Mouse (Mus musculus) ES-Bruce4 (cell line): ENCODE data around the gene Cntn4. TPM values are rescaled to one million over a fixed set of nuclear protein-coding genes. Genes with fewer than 3 reads are reported as not detected.
"Not testable (repeated sequence)": the region's sequence is repeated elsewhere in the genome, so short reads cannot be mapped to it uniquely, and the experiment has no call there.

Experiments
- H3K27ac ChIP-seq: 2 replicates; pipeline ENCODE4 v1.5.1; 2012; ENCODE audit warnings: low read length, inconsistent platforms; ENCODE audit not compliant: insufficient read depth
- H3K27me3 ChIP-seq: 2 replicates; pipeline ENCODE4 v1.6.1; 2012; ENCODE audit warnings: mild to moderate bottlenecking, low read length, inconsistent platforms; ENCODE audit not compliant: control insufficient read depth, poor library complexity, insufficient read depth, severe bottlenecking
- H3K36me3 ChIP-seq: 2 replicates; pipeline ENCODE4 v1.6.1; 2012; ENCODE audit warnings: inconsistent platforms, mild to moderate bottlenecking, low read length, moderate library complexity; ENCODE audit not compliant: control insufficient read depth, poor library complexity, insufficient read depth, severe bottlenecking
- H3K4me1 ChIP-seq: one replicate; pipeline ENCODE4 v1.8.1; 2011; ENCODE audit warnings: low read length; ENCODE audit not compliant: control insufficient read depth, insufficient read depth
- H3K4me3 ChIP-seq: 2 replicates; pipeline ENCODE4 v1.5.1; 2011; ENCODE audit warnings: low read depth, mild to moderate bottlenecking, low read length
- H3K9ac ChIP-seq: 2 replicates; pipeline ENCODE4 v1.6.1; 2012; ENCODE audit warnings: low read depth, mild to moderate bottlenecking, inconsistent platforms; ENCODE audit not compliant: poor library complexity, severe bottlenecking
- H3K9me3 ChIP-seq: replicated peaks from 2 replicates; pipeline ENCODE4 v1.6.1; 2012; ENCODE audit warnings: mild to moderate bottlenecking, low read length, inconsistent platforms; ENCODE audit not compliant: control insufficient read depth, poor library complexity, insufficient read depth, severe bottlenecking
- CTCF ChIP-seq: IDR thresholded peaks from one replicate; pipeline ENCODE4 v1.8.1; 2011; ENCODE audit warnings: low read depth, low read length
- EP300 ChIP-seq: IDR thresholded peaks from 2 replicates; pipeline ENCODE4 v1.6.1; 2011; ENCODE audit warnings: low read depth, low read length; ENCODE audit not compliant: insufficient read depth
- POLR2A ChIP-seq: IDR thresholded peaks from one replicate; pipeline ENCODE4 v1.8.1; 2011; ENCODE audit warnings: low read length; ENCODE audit not compliant: insufficient read depth
- polyA plus RNA-seq: library from polyadenylated mRNA; stranded (reverse); fragments of >200 nt; gene quantifications from 2 replicates; pipeline ENCODE4 v1.2.4, GENCODE M21; 2011; ENCODE audit warnings: low read depth; ENCODE audit not compliant: missing spikeins, insufficient read depth, insufficient read length

Cntn4 gene
- polyA plus RNA-seq, 1 experiment: not detected

- no peaks in the 10 kb centered on the region for H3K27me3 ChIP-seq
- no peak overlapping the region for H3K9ac ChIP-seq
- no peaks in the 10 kb centered on the region for H3K4me1 ChIP-seq
- TF ChIP-seq EP300 (no peak), CTCF (no peak), POLR2A (no peak)
- no peak overlapping the region for H3K4me3 ChIP-seq
- no peaks in the 10 kb centered on the region for H3K36me3 ChIP-seq
- H3K9me3 ChIP-seq: no peaks in the 10 kb centered on the region
- no peak overlapping the region for H3K27ac ChIP-seq
These were observed 659.3 kb downstream of the Cntn4 start for GRCm38 (mm10) chr6:106336805-106337204.

GRCm38 (mm10) chr6:106337829-106338228, 660.4 kb downstream of the Cntn4 start:
- no peak overlapping the region for H3K4me3 ChIP-seq
- no peaks in the 10 kb centered on the region for H3K36me3 ChIP-seq
- no peaks in the 10 kb centered on the region for H3K27me3 ChIP-seq
- no peaks in the 10 kb centered on the region for H3K9me3 ChIP-seq
- TF ChIP-seq POLR2A (no peak), CTCF (no peak), EP300 (no peak)
- H3K9ac ChIP-seq: no peak overlapping the region
- H3K4me1 ChIP-seq: no peaks in the 10 kb centered on the region
- H3K27ac ChIP-seq: no peak overlapping the region

- no peaks in the 10 kb centered on the region for H3K27me3 ChIP-seq
- no peaks in the 10 kb centered on the region for H3K4me1 ChIP-seq
- no peaks in the 10 kb centered on the region for H3K9me3 ChIP-seq
- no peak for TF ChIP-seq EP300
- TF ChIP-seq CTCF: no peak
- TF ChIP-seq POLR2A: no peak
- H3K36me3 ChIP-seq: no peaks in the 10 kb centered on the region
- H3K4me3 ChIP-seq: no peak overlapping the region
- no peak overlapping the region for H3K9ac ChIP-seq
- no peak overlapping the region for H3K27ac ChIP-seq
These were observed 663.7 kb downstream of the Cntn4 start for GRCm38 (mm10) chr6:106341114-106341513.

- Histone ChIP-seq H3K27me3 (no peaks in the 10 kb centered on the region), H3K9ac (no peak overlapping the region), H3K4me1 (no peaks in the 10 kb centered on the region), H3K9me3 (no peaks in the 10 kb centered on the region), H3K27ac (no peak overlapping the region), H3K36me3 (no peaks in the 10 kb centered on the region), H3K4me3 (no peak overlapping the region)
- no peak for TF ChIP-seq CTCF
- no peak for TF ChIP-seq EP300
- TF ChIP-seq POLR2A: no peak
These were observed 672.6 kb downstream of the Cntn4 start for GRCm38 (mm10) chr6:106350072-106350471.

GRCm38 (mm10) chr6:106351389-106351788, 673.9 kb downstream of the Cntn4 start:
- no peaks in the 10 kb centered on the region for H3K27me3 ChIP-seq
- TF ChIP-seq POLR2A (no peak), EP300 (no peak), CTCF (no peak)
- no peak overlapping the region for H3K9ac ChIP-seq
- no peak overlapping the region for H3K4me3 ChIP-seq
- no peaks in the 10 kb centered on the region for H3K4me1 ChIP-seq
- no peaks in the 10 kb centered on the region for H3K36me3 ChIP-seq
- no peaks in the 10 kb centered on the region for H3K9me3 ChIP-seq
- no peak overlapping the region for H3K27ac ChIP-seq

- H3K9ac ChIP-seq, H3K4me3 ChIP-seq, H3K36me3 ChIP-seq, H3K27me3 ChIP-seq, H3K4me1 ChIP-seq, H3K9me3 ChIP-seq: not testable (repeated sequence)
- peak overlapping the region; percentile 56; the same call in 1 of the 2 replicates for H3K27ac ChIP-seq
These were observed 681.3 kb downstream of the Cntn4 start for GRCm38 (mm10) chr6:106358801-106359200.
